Mouse (Mus musculus): ENCODE measurements around the gene Csnk1e.

Gene Csnk1e

GRCm38 (mm10) chr15:79442961-79443518 is 12.3 kb downstream of the Csnk1e start:
- no peak for DNase-seq (ENCODE audit: low spot score)

- DNase-seq (ENCODE audit: low spot score) = no peak
Observed at GRCm38 (mm10) chr15:79442257-79442611, 13.1 kb downstream of the Csnk1e start.

GRCm38 (mm10) chr15:79441331-79442256 is 13.8 kb downstream of the Csnk1e start:
- peak; percentile 85 for DNase-seq (ENCODE audit: low spot score)

GRCm38 (mm10) chr15:79440651-79441330 is 14.6 kb downstream of the Csnk1e start:
- no peak for DNase-seq (ENCODE audit: low spot score)

GRCm38 (mm10) chr15:79440223-79440622 is 15.1 kb downstream of the Csnk1e start:
- DNase-seq (ENCODE audit: low spot score) = peak; percentile 58

GRCm38 (mm10) chr15:79439386-79439785 is 16.0 kb downstream of the Csnk1e start:
- no peak for DNase-seq (ENCODE audit: low spot score)

- DNase-seq (ENCODE audit: low spot score) = no peak
Observed at GRCm38 (mm10) chr15:79438816-79439215, 16.6 kb downstream of the Csnk1e start.

GRCm38 (mm10) chr15:79438209-79438810 is 17.1 kb downstream of the Csnk1e start:
- no peak for DNase-seq (ENCODE audit: low spot score)

- no peak for DNase-seq (ENCODE audit: low spot score)
Observed at GRCm38 (mm10) chr15:79437541-79438208, 17.7 kb downstream of the Csnk1e start.

GRCm38 (mm10) chr15:79436481-79436921 is 18.9 kb downstream of the Csnk1e start:
- DNase-seq (ENCODE audit: low spot score) = no peak

- peak; percentile 57 for DNase-seq (ENCODE audit: low spot score)
Observed at GRCm38 (mm10) chr15:79435191-79435671, 20.1 kb downstream of the Csnk1e start.

GRCm38 (mm10) chr15:79432892-79433291 is 22.5 kb downstream of the Csnk1e start:
- DNase-seq (ENCODE audit: low spot score) = peak; percentile 34

GRCm38 (mm10) chr15:79432328-79432727 is 23.0 kb downstream of the Csnk1e start:
- no peak for DNase-seq (ENCODE audit: low spot score)

GRCm38 (mm10) chr15:79431925-79432324 is 23.4 kb downstream of the Csnk1e start:
- no peak for DNase-seq (ENCODE audit: low spot score)

GRCm38 (mm10) chr15:79430461-79431000 is 24.8 kb downstream of the Csnk1e start:
- no peak for DNase-seq (ENCODE audit: low spot score)

- no peak for DNase-seq (ENCODE audit: low spot score)
Observed at GRCm38 (mm10) chr15:79429994-79430393, 25.4 kb downstream of the Csnk1e start.

GRCm38 (mm10) chr15:79429527-79429926 is 25.8 kb downstream of the Csnk1e start:
- no peak for DNase-seq (ENCODE audit: low spot score)

GRCm38 (mm10) chr15:79428616-79429015 is 26.8 kb downstream of the Csnk1e start:
- no peak for DNase-seq (ENCODE audit: low spot score)

- DNase-seq (ENCODE audit: low spot score) = no peak
Observed at GRCm38 (mm10) chr15:79427516-79427915, 27.9 kb downstream of the Csnk1e start.

- peak; percentile 56 for DNase-seq (ENCODE audit: low spot score)
Observed at GRCm38 (mm10) chr15:79425516-79425915, 29.9 kb downstream of the Csnk1e start.

GRCm38 (mm10) chr15:79424602-79425001 is 30.8 kb downstream of the Csnk1e start:
- peak; percentile 78 for DNase-seq (ENCODE audit: low spot score)
